9 mouse cellular contexts compared by ENCODE assay signal in the genomic region with DNA sequence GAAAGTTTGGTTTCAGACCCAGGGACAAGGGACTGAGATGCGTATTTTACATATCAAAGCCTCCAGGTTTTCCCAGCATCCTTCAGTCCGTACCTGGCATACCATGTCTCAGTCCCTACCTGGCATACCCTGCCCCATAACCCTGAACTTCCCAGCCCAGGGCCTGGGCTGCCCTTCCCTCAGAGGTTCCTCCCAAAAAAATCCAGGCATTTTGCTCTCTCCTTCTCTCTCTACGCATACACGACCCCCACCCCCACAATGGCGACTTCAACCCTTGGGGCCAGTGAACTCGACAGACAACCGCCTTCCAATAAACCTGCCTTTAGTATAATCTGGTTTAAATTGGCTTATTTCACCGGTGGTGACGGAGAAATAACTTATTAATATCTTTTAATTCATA. TPM values are rescaled to one million over a fixed set of nuclear protein-coding genes. Genes with fewer than 3 reads are reported as not detected.
DNase-seq lines count a peak whose midpoint lies in the region; ATAC-seq and TF ChIP-seq lines count a peak whose summit lies in the region.
"Had no signal": no experiment of that assay in that cellular context is flagged by ENCODE, and none has a peak within 500 bp of the region (broad histone marks: within the 10 kb centered on the region; RNA-seq: fewer than 3 reads in every experiment).

No protein-coding gene starts in this region.

- no peak overlapping the region for H3K27ac ChIP-seq in lung, embryonic 16.5 days (ENCODE audit: low read length)
- H3K27ac ChIP-seq in limb, embryonic 10.5 days = peak overlapping the region; percentile 93
- peak overlapping the region; percentile 90 for H3K27ac ChIP-seq in neural tube, embryonic 15.5 days (replicated peaks)

- peak overlapping the region; percentile 79 for H3K4me3 ChIP-seq in lung, embryonic 16.5 days (ENCODE audit: low read length)
- no peak overlapping the region for H3K4me3 ChIP-seq in lung, adult 2 months (replicated peaks; ENCODE audit: extremely low read depth, low read depth, low read length)
- peak overlapping the region; percentile 87 for H3K4me3 ChIP-seq in limb, embryonic 10.5 days
- H3K4me3 ChIP-seq in neural tube, embryonic 15.5 days (replicated peaks) = peak overlapping the region; percentile 76

- 44% methylated on average over 9 of the region's 9 CpGs for WGBS in lung, embryonic 16.5 days
- 50% methylated on average over 9 of the region's 9 CpGs for WGBS in lung, adult 2 months
- WGBS in limb, embryonic 10.5 days = 47% methylated on average over 9 of the region's 9 CpGs
- WGBS in neural tube, embryonic 15.5 days = 36% methylated on average over 9 of the region's 9 CpGs

- DNase-seq in cerebellum, adult 11-12 months = peak; percentile 39
- DNase-seq in cerebellum, adult 8-10 months = no peak
- no peak for DNase-seq in lung, adult 2 months
- DNase-seq in limb, embryonic 10.5 days (ENCODE audit: low spot score) = no peak
- no peak for DNase-seq in right cerebral cortex, postnatal 25 days
- DNase-seq in layer of hippocampus, postnatal 10 days (ENCODE audit: low spot score in 2 of 2) = no peak

- TF ChIP-seq POLR2A in lung, adult 2 months (IDR thresholded peaks at IDR 0.05; ENCODE audit: borderline replicate concordance, extremely low read depth, low read depth, low read length) = no peak

- H3K27me3 ChIP-seq in lung, embryonic 16.5 days (ENCODE audit: control insufficient read depth, insufficient read depth, low read depth, low read length) = no peaks in the 10 kb centered on the region
- no peaks in the 10 kb centered on the region for H3K27me3 ChIP-seq in limb, embryonic 10.5 days (ENCODE audit: low read depth, poor library complexity, severe bottlenecking)
- H3K27me3 ChIP-seq in neural tube, embryonic 15.5 days (replicated peaks) = no peaks in the 10 kb centered on the region

- peaks cover 8% of the 10 kb centered on the region; the same call in 1 of the 2 replicates for H3K36me3 ChIP-seq in lung, embryonic 16.5 days (ENCODE audit: control insufficient read depth, insufficient read depth, low read length)
- peaks cover 15% of the 10 kb centered on the region for H3K36me3 ChIP-seq in limb, embryonic 10.5 days
- peaks cover 14% of the 10 kb centered on the region for H3K36me3 ChIP-seq in neural tube, embryonic 15.5 days

- no peak for TF ChIP-seq CTCF in lung, adult 2 months (IDR thresholded peaks at IDR 0.05; ENCODE audit: insufficient read depth, low read length)

- H3K9ac ChIP-seq in lung, embryonic 16.5 days (ENCODE audit: low read length) = peak overlapping the region; percentile 86
- H3K9ac ChIP-seq in neural tube, embryonic 15.5 days (replicated peaks) = peak overlapping the region; percentile 74

- peaks cover 11% of the 10 kb centered on the region for H3K4me1 ChIP-seq in lung, embryonic 16.5 days (replicated peaks; ENCODE audit: control insufficient read depth, insufficient read depth, low read length)
- H3K4me1 ChIP-seq in lung, adult 2 months (ENCODE audit: control insufficient read depth, insufficient read depth, low read length) = peaks cover 9% of the 10 kb centered on the region
- peaks cover 12% of the 10 kb centered on the region for H3K4me1 ChIP-seq in limb, embryonic 10.5 days
- H3K4me1 ChIP-seq in neural tube, embryonic 15.5 days = peaks cover 19% of the 10 kb centered on the region

- peak overlapping the region; percentile 83 for H3K4me2 ChIP-seq in lung, embryonic 16.5 days (ENCODE audit: low read depth, low read length)
- peak overlapping the region; percentile 79 for H3K4me2 ChIP-seq in neural tube, embryonic 15.5 days

- peak; percentile 19; the same call in 1 of the 2 replicates for ATAC-seq in lung, embryonic 16.5 days (ENCODE audit: low read depth)
- peak; percentile 34; the same call in 1 of the 2 replicates for ATAC-seq in neural tube, embryonic 15.5 days (ENCODE audit: low FRiP score)

- no peaks in the 10 kb centered on the region for H3K9me3 ChIP-seq in lung, embryonic 16.5 days (ENCODE audit: control insufficient read depth, low read length)
- no peaks in the 10 kb centered on the region for H3K9me3 ChIP-seq in limb, embryonic 10.5 days (replicated peaks)
- H3K9me3 ChIP-seq in neural tube, embryonic 15.5 days (replicated peaks) = no peaks in the 10 kb centered on the region

RNA-seq across cellular contexts. Expression of a gene that starts 0.4 kb away (rescaled TPM):
- polyA plus RNA-seq in lung, embryonic 16.5 days (2015; fragmentation: Nextera tagmentation; extraction: Ambion mirVana) = 16.8 and 18.5 TPM in 2 replicates
- polyA plus RNA-seq in lung, adult 2 months (2012; rRNA removed) = 3.2 and 4.8 TPM in 2 replicates
- 22.5 and 31.4 TPM in 2 replicates for polyA plus RNA-seq in limb, embryonic 10.5 days (2016; fragmentation: Nextera tagmentation; extraction: Ambion mirVana)
- 20.4 and 20.8 TPM in 2 replicates for polyA plus RNA-seq in neural tube, embryonic 15.5 days (2015; fragmentation: Nextera tagmentation; extraction: Ambion mirVana)
- 10 to 100 TPM; 18.0 to 21.4 TPM for total RNA-seq in layer of hippocampus, postnatal 10 days (2021)

RNA-seq across cellular contexts. Expression of a gene that starts 47.1 kb away (rescaled TPM):
- 0.08 TPM in 1 of 2 replicates, not detected in the other for polyA plus RNA-seq in lung, embryonic 16.5 days (2015; fragmentation: Nextera tagmentation; extraction: Ambion mirVana)
- polyA plus RNA-seq in lung, adult 2 months (2012; rRNA removed) = 0.26 TPM in 1 of 2 replicates, not detected in the other
- not detected in 2 replicates for polyA plus RNA-seq in limb, embryonic 10.5 days (2016; fragmentation: Nextera tagmentation; extraction: Ambion mirVana)
- polyA plus RNA-seq in neural tube, embryonic 15.5 days (2015; fragmentation: Nextera tagmentation; extraction: Ambion mirVana) = 4.8 and 5.7 TPM in 2 replicates
- total RNA-seq in layer of hippocampus, postnatal 10 days (2021) = not detected
- total RNA-seq: gastrocnemius, postnatal 14 days had no signal

RNA-seq across cellular contexts. Expression of a gene that starts 48.3 kb away (rescaled TPM):
- 0.67 and 0.75 TPM in 2 replicates for polyA plus RNA-seq in lung, embryonic 16.5 days (2015; fragmentation: Nextera tagmentation; extraction: Ambion mirVana)
- 0.06 and 0.07 TPM in 2 replicates for polyA plus RNA-seq in lung, adult 2 months (2012; rRNA removed)
- polyA plus RNA-seq in limb, embryonic 10.5 days (2016; fragmentation: Nextera tagmentation; extraction: Ambion mirVana) = not detected in 2 replicates
- 36.4 and 42.7 TPM in 2 replicates for polyA plus RNA-seq in neural tube, embryonic 15.5 days (2015; fragmentation: Nextera tagmentation; extraction: Ambion mirVana)
- total RNA-seq in layer of hippocampus, postnatal 10 days (2021) = under 1 TPM in 1 of 2 experiments, not detected in 1; 0.30 TPM
- total RNA-seq: gastrocnemius, postnatal 14 days had no signal

Comparison
In these comparisons a context has a peak if more than half of its experiments do, and no peak if none do; other contexts are left out.
1. RNA of a gene that starts 48.3 kb away (polyA plus RNA-seq): 36.4 to 42.7 TPM in neural tube, embryonic 15.5 days; 0.67 to 0.75 TPM in lung, embryonic 16.5 days, 0.06 to 0.07 TPM in lung, adult 2 months and not detected in limb, embryonic 10.5 days; every median in the first group is over 10 times any median in the second.